Mouse (Mus musculus): ENCODE measurements around the gene Sirt2. TPM values are rescaled to one million over a fixed set of nuclear protein-coding genes. Genes with fewer than 3 reads are reported as not detected.

Sirt2 gene
- polyA plus RNA-seq, 1 experiment from 2014 or later = 104 TPM

GRCm38 (mm10) chr7:28833723-28834347 is 67.3 kb downstream of the Sirt2 start, which contains the start of gene Lgals4:
Lgals4 (plus strand) TSS chr7:28833854.
- no peaks in the 10 kb centered on the region for H3K27me3 ChIP-seq (ENCODE audit: control insufficient read depth, insufficient read depth, low read length)
- no peak within 1 kb of the TSS for H3K9ac ChIP-seq (replicated peaks; ENCODE audit: low read length)
- no peaks in the 10 kb centered on the region for H3K4me1 ChIP-seq (ENCODE audit: control insufficient read depth, insufficient read depth, low read length)
- no peak within 1 kb of the TSS for H3K4me2 ChIP-seq (ENCODE audit: low read length)
- no peak within 1 kb of the TSS for H3K27ac ChIP-seq (replicated peaks; ENCODE audit: low read depth, low read length)
- no peaks in the 10 kb centered on the region for H3K9me3 ChIP-seq (ENCODE audit: control insufficient read depth, low read length)
- no peak for ATAC-seq (ENCODE audit: low FRiP score, low TSS enrichment)
- no peak within 1 kb of the TSS for H3K4me3 ChIP-seq (replicated peaks; ENCODE audit: low read depth, low read length)
- peaks cover 17% of the 10 kb centered on the region for H3K36me3 ChIP-seq (ENCODE audit: control insufficient read depth, insufficient read depth, low read length)
- 83% methylated on average over 6 of the region's 6 CpGs for WGBS
- no peak for DNase-seq

DNA sequence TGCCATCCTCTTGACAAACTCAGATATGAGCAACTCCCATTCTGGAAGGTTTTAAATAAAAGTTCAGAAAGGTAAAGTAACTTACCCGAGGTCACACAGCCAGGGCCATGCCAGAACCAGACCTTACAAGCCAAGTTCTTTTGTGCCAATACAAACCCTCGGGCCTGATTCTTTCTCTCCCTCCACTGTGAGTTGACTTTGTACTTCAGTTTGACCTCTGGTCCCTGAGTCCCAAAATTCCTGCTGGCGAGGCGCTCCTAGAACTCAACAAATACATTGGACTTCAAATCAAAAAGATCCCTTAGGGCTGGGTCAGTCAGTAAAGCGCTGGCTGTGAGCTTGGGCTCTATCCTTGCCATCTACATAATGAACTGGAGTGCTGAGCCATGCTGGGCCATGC is 70.4 kb downstream of the Sirt2 start:
- no peaks in the 10 kb centered on the region for H3K4me1 ChIP-seq (ENCODE audit: control insufficient read depth, insufficient read depth, low read length)
- no peaks in the 10 kb centered on the region for H3K27me3 ChIP-seq (ENCODE audit: control insufficient read depth, insufficient read depth, low read length)
- 82% methylated on average over 5 of the region's 5 CpGs for WGBS
- ATAC-seq (ENCODE audit: low FRiP score, low TSS enrichment) = no peak
- H3K4me2 ChIP-seq (ENCODE audit: low read length) = no peak overlapping the region
- no peak for DNase-seq
- no peak overlapping the region for H3K4me3 ChIP-seq (replicated peaks; ENCODE audit: low read depth, low read length)
- H3K27ac ChIP-seq (replicated peaks; ENCODE audit: low read depth, low read length) = no peak overlapping the region
- peaks cover 2% of the 10 kb centered on the region; the same call in 1 of the 2 replicates for H3K36me3 ChIP-seq (ENCODE audit: control insufficient read depth, insufficient read depth, low read length)
- H3K9me3 ChIP-seq (ENCODE audit: control insufficient read depth, low read length) = no peaks in the 10 kb centered on the region
- H3K9ac ChIP-seq (replicated peaks; ENCODE audit: low read length) = no peak overlapping the region

Other genes with a start within 250 kb of the Sirt2 start
- not detected in 2 replicates for gene Ifnl3, start 243.9 kb upstream of the Sirt2 start, polyA plus RNA-seq (2014; fragmentation: Nextera tagmentation; extraction: Ambion mirVana)
- gene Sycn, start 225.8 kb upstream of the Sirt2 start, polyA plus RNA-seq (2014; fragmentation: Nextera tagmentation; extraction: Ambion mirVana) = not detected in 2 replicates
- gene Nccrp1, start 219.5 kb upstream of the Sirt2 start, polyA plus RNA-seq (2014; fragmentation: Nextera tagmentation; extraction: Ambion mirVana) = 0.13 TPM in 1 of 2 replicates, not detected in the other
- gene Samd4b, start 168.6 kb upstream of the Sirt2 start, polyA plus RNA-seq (2014; fragmentation: Nextera tagmentation; extraction: Ambion mirVana) = 27.2 and 29.5 TPM in 2 replicates
- gene Pak4, start 168.6 kb upstream of the Sirt2 start, polyA plus RNA-seq (2014; fragmentation: Nextera tagmentation; extraction: Ambion mirVana) = 12.3 and 15.6 TPM in 2 replicates
- gene Acp7, start 135.4 kb upstream of the Sirt2 start, polyA plus RNA-seq (2014; fragmentation: Nextera tagmentation; extraction: Ambion mirVana) = not detected in 2 replicates
- 7.8 and 10.6 TPM in 2 replicates for gene Fbxo27, start 73.9 kb upstream of the Sirt2 start, polyA plus RNA-seq (2014; fragmentation: Nextera tagmentation; extraction: Ambion mirVana)
- 1.6 and 2.9 TPM in 2 replicates for gene Fbxo17, start 49.9 kb upstream of the Sirt2 start, polyA plus RNA-seq (2014; fragmentation: Nextera tagmentation; extraction: Ambion mirVana)
- 108 and 128 TPM in 2 replicates for gene Mrps12, start 24.9 kb upstream of the Sirt2 start, polyA plus RNA-seq (2014; fragmentation: Nextera tagmentation; extraction: Ambion mirVana)
- 16.8 TPM in 2 replicates for gene Sars2, start 24.7 kb upstream of the Sirt2 start, polyA plus RNA-seq (2014; fragmentation: Nextera tagmentation; extraction: Ambion mirVana)
- gene Ccer2, start 10.6 kb upstream of the Sirt2 start, polyA plus RNA-seq (2014; fragmentation: Nextera tagmentation; extraction: Ambion mirVana) = 0.22 TPM in 1 of 2 replicates, not detected in the other
- gene Nfkbib, start 777 bp downstream of the Sirt2 start, polyA plus RNA-seq (2014; fragmentation: Nextera tagmentation; extraction: Ambion mirVana) = 55.9 and 66.2 TPM in 2 replicates
- 1.1 and 2.4 TPM in 2 replicates for gene Rinl, start 22.2 kb downstream of the Sirt2 start, polyA plus RNA-seq (2014; fragmentation: Nextera tagmentation; extraction: Ambion mirVana)
- 168 and 170 TPM in 2 replicates for gene Hnrnpl, start 41.8 kb downstream of the Sirt2 start, polyA plus RNA-seq (2014; fragmentation: Nextera tagmentation; extraction: Ambion mirVana)
- gene Ech1, start 58.5 kb downstream of the Sirt2 start, polyA plus RNA-seq (2014; fragmentation: Nextera tagmentation; extraction: Ambion mirVana) = 62.4 and 78.1 TPM in 2 replicates
- 1.7 and 3.3 TPM in 2 replicates for gene Lgals4, start 67.1 kb downstream of the Sirt2 start, polyA plus RNA-seq (2014; fragmentation: Nextera tagmentation; extraction: Ambion mirVana)
- 7.9 and 22.6 TPM in 2 replicates for gene Lgals7, start 97.1 kb downstream of the Sirt2 start, polyA plus RNA-seq (2014; fragmentation: Nextera tagmentation; extraction: Ambion mirVana)
- 0.33 and 0.55 TPM in 2 replicates for gene Capn12, start 114.7 kb downstream of the Sirt2 start, polyA plus RNA-seq (2014; fragmentation: Nextera tagmentation; extraction: Ambion mirVana)
- gene Actn4, start 195.6 kb downstream of the Sirt2 start, polyA plus RNA-seq (2014; fragmentation: Nextera tagmentation; extraction: Ambion mirVana) = 102 and 118 TPM in 2 replicates
- 320 and 343 TPM in 2 replicates for gene Eif3k, start 215.1 kb downstream of the Sirt2 start, polyA plus RNA-seq (2014; fragmentation: Nextera tagmentation; extraction: Ambion mirVana)
- 5.5 and 10.2 TPM in 2 replicates for gene Map4k1, start 215.3 kb downstream of the Sirt2 start, polyA plus RNA-seq (2014; fragmentation: Nextera tagmentation; extraction: Ambion mirVana)